Mouse (Mus musculus) kidney, adult 2 months (tissue): ENCODE measurements around the gene Gm28230. TPM values are rescaled to one million over a fixed set of nuclear protein-coding genes. Genes with fewer than 3 reads are reported as not detected.

Experiments
- DNase-seq: peaks from one replicate; pipeline ENCODE4 v3.0.0; 2021
- H3K27ac ChIP-seq: fragments of 200-500 bp; 2 replicates; pipeline ENCODE4 v1.5.1; 2012; ENCODE audit warnings: low read depth, low read length, control low read depth, inconsistent platforms; ENCODE audit not compliant: insufficient read depth
- H3K27me3 ChIP-seq: fragments of 200-500 bp; replicated peaks from 2 replicates; pipeline ENCODE4 v1.6.1; 2012; ENCODE audit warnings: mild to moderate bottlenecking, moderate library complexity, low read length, inconsistent platforms; ENCODE audit not compliant: control insufficient read depth, insufficient read depth
- H3K36me3 ChIP-seq: fragments of 200-500 bp; 2 replicates; pipeline ENCODE4 v1.6.1; 2012; ENCODE audit warnings: mild to moderate bottlenecking, moderate library complexity, low read length, inconsistent platforms; ENCODE audit not compliant: control insufficient read depth, insufficient read depth
- H3K4me1 ChIP-seq: fragments of 200-500 bp; 2 replicates; pipeline ENCODE4 v1.6.1; 2011; ENCODE audit warnings: low read length; ENCODE audit not compliant: control insufficient read depth, insufficient read depth
- H3K4me3 ChIP-seq: fragments of 200-500 bp; 2 replicates; pipeline ENCODE4 v1.5.1; 2011; ENCODE audit warnings: mild to moderate bottlenecking, low read depth, low read length, control low read depth; ENCODE audit not compliant: insufficient read depth
- CTCF ChIP-seq: fragments of 200-500 bp; conservative IDR thresholded peaks from 2 replicates; pipeline ENCODE4 v1.5.1; 2011; ENCODE audit warnings: low read depth, mild to moderate bottlenecking, control low read depth, low read length, moderate library complexity, mixed read lengths; ENCODE audit not compliant: insufficient read depth, insufficient read length
- POLR2A ChIP-seq: fragments of 200-500 bp; IDR thresholded peaks from one replicate; pipeline ENCODE4 v1.6.1; 2011; ENCODE audit warnings: low read depth, low read length, control low read depth
- WGBS: fragments of 180-500 bp; shearing (Covaris S2); methylation state at CpG from one replicate; pipeline ENCODE4 v1.1.7; 2018; 5-methylcytosine and 5-hydroxymethylcytosine counted together
- polyA plus RNA-seq: library from polyadenylated mRNA; depleted of rRNA; stranded (reverse); fragments of >200 nt; gene quantifications from 2 replicates; pipeline ENCODE4 v1.2.3, GENCODE M21; 2012

Gm28230 gene
- polyA plus RNA-seq, 1 experiment = 5.5 TPM

DNA sequence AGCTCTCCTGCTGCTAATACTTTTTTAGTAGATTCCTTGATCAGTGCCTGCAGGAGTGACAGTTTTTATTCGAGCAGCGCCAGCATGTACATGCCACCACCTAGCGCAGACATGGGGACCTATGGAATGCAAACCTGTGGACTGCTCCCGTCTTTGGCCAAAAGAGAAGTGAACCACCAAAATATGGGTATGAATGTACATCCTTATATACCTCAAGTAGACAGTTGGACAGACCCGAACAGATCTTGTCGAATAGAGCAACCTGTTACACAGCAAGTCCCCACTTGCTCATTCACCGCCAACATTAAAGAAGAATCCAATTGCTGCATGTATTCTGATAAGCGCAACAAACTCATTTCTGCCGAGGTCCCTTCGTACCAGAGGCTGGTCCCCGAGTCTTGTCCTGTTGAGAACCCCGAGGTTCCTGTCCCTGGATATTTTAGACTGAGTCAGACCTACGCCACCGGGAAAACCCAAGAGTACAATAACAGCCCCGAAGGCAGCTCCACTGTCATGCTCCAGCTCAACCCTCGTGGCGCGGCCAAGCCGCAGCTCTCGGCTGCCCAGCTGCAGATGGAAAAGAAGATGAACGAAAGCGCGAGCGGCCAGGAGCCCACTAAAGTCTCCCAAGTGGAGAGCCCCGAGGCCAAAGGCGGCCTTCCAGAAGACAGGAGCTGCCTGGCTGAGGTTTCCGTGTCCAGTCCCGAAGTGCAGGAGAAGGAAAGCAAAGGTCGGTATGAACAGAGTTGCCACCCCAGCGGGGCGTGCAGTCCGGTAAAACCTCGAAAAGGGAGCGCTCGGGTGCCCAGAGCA, 34.3 kb upstream of the Gm28230 start:
- peak overlapping the region; percentile 93 for H3K27ac ChIP-seq
- H3K4me1 ChIP-seq = no peaks in the 10 kb centered on the region
- H3K27me3 ChIP-seq = peaks cover 2% of the 10 kb centered on the region; the same call in 1 of the 2 replicates
- H3K36me3 ChIP-seq = no peaks in the 10 kb centered on the region
- 2% methylated on average over 35 of the region's 35 CpGs for WGBS
- TF ChIP-seq POLR2A = no peak
- TF ChIP-seq CTCF = no peak
- DNase-seq = peak; percentile 46
- H3K4me3 ChIP-seq = peak overlapping the region; percentile 52

GRCm38 (mm10) chr2:74692808-74693431, 33.6 kb upstream of the Gm28230 start:
- TF ChIP-seq CTCF (no peak), POLR2A (no peak)
- DNase-seq = peak; percentile 15
- peak overlapping the region; percentile 52 for H3K4me3 ChIP-seq
- no peaks in the 10 kb centered on the region for H3K4me1 ChIP-seq
- 13% methylated on average over 20 of the region's 20 CpGs for WGBS
- no peaks in the 10 kb centered on the region for H3K36me3 ChIP-seq
- peak overlapping the region; percentile 93 for H3K27ac ChIP-seq
- H3K27me3 ChIP-seq = peaks cover under 1% of the 10 kb centered on the region; the same call in 1 of the 2 replicates

DNA sequence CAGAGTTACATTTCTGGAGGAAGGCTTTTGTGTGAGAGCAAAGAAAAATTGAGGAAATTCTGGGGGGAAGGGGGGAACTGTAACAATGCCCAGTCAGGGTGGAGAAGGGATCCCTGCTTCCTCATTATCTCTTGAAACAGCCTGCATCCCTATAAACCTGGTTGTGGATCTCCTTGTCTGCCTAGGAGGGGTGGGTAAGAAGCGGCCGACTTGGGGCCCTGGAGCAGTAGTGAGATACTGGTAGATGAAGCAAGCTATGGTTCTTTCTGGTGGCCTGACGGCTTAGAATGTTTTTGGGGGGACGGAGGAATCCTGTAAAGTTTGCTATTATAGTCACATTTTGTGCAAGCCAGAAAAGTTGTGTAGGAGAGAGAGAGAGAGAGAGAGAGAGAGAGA, 33.1 kb upstream of the Gm28230 start:
- WGBS = 37% methylated on average over 4 of the region's 4 CpGs
- DNase-seq = no peak
- H3K27me3 ChIP-seq = no peaks in the 10 kb centered on the region
- TF ChIP-seq POLR2A (no peak), CTCF (no peak)
- H3K27ac ChIP-seq = peak overlapping the region; percentile 93
- no peaks in the 10 kb centered on the region for H3K36me3 ChIP-seq
- peak overlapping the region; percentile 52 for H3K4me3 ChIP-seq
- H3K4me1 ChIP-seq = no peaks in the 10 kb centered on the region

- H3K27me3 ChIP-seq = no peaks in the 10 kb centered on the region
- peak; percentile 83 for DNase-seq
- H3K36me3 ChIP-seq = no peaks in the 10 kb centered on the region
- WGBS = 11% methylated on average over 16 of the region's 16 CpGs
- peak overlapping the region; percentile 57 for H3K4me3 ChIP-seq
- H3K4me1 ChIP-seq = no peaks in the 10 kb centered on the region
- no peak for TF ChIP-seq POLR2A
- TF ChIP-seq CTCF = no peak; the same call in 1 of the 2 replicates
- H3K27ac ChIP-seq = peak overlapping the region; percentile 93
Measured at GRCm38 (mm10) chr2:74694066-74694465, 32.5 kb upstream of the Gm28230 start.

GRCm38 (mm10) chr2:74695383-74695782, 31.1 kb upstream of the Gm28230 start:
- Histone ChIP-seq H3K27ac (peak overlapping the region; percentile 21; the same call in 1 of the 2 replicates), H3K4me3 (no peak overlapping the region; the same call in 1 of the 2 replicates), H3K27me3 (no peaks in the 10 kb centered on the region), H3K36me3 (no peaks in the 10 kb centered on the region), H3K4me1 (no peaks in the 10 kb centered on the region)
- TF ChIP-seq CTCF (no peak), POLR2A (no peak)
- DNase-seq = no peak
- WGBS = 48% methylated on average over 1 of the region's 1 CpGs

DNA sequence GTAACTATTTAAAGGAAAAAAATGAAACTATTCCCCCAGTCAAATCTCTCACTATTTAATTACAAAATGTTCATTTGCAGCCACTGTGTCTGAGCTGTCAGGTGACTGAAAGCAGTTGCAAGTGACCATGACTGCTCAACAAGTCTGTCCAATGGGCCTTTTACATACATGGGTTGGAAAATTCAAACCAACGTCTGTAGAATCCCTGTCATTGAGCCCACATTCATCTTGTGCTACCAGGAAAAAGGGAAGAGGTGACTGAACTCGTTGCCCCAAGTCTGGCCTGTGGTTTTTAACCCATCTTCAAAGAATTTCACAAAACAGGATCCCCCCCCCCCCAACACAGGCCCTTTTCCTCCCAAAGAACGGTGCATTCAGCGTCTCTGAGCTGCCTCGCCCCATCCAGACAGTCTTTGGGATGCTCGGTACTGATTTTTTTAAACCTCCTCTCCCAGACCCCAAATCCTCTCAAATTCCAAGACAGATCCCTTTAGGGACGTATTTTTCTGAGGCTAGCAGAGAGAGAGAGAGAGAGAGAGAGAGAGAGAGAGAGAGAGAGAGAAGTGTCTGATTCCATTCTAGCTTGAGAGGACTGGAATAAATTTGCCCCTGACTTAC, 30.6 kb upstream of the Gm28230 start:
- H3K27me3 ChIP-seq = no peaks in the 10 kb centered on the region
- 44% methylated on average over 7 of the region's 7 CpGs for WGBS
- TF ChIP-seq POLR2A (no peak), CTCF (no peak)
- peak overlapping the region; percentile 94 for H3K27ac ChIP-seq
- H3K36me3 ChIP-seq = no peaks in the 10 kb centered on the region
- 0 out of 2 replicates have a peak overlapping the region, but pooled peaks have one; percentile 84 for H3K4me3 ChIP-seq
- no peaks in the 10 kb centered on the region for H3K4me1 ChIP-seq
- peak; percentile 27 for DNase-seq
